Mouse (Mus musculus) brown adipose tissue, adult 24 weeks (tissue): Measurements from ENCODE around the gene Cpne8. TPM values are rescaled to one million over a fixed set of nuclear protein-coding genes. Genes with fewer than 3 reads are reported as not detected.
"Not testable (repeated sequence)": the region's sequence is repeated elsewhere in the genome, so short reads cannot be mapped to it uniquely, and the experiment has no call there.

ENCODE experiments used
- H3K27ac ChIP-seq: fragments of 200-500 bp; replicated peaks from 2 replicates; pipeline ENCODE4 v1.5.1; 2012; ENCODE audit warnings: low read depth, mild to moderate bottlenecking, low read length
- H3K4me1 ChIP-seq: fragments of 200-500 bp; 2 replicates; pipeline ENCODE4 v1.6.1; 2012; ENCODE audit warnings: low read length, mixed read lengths; ENCODE audit not compliant: control insufficient read depth, insufficient read depth, insufficient read length
- H3K4me3 ChIP-seq: fragments of 200-500 bp; 2 replicates; pipeline ENCODE4 v1.5.1; 2012; ENCODE audit warnings: low read depth, mild to moderate bottlenecking, low read length, moderate library complexity; ENCODE audit not compliant: insufficient read depth
- polyA plus RNA-seq: library from polyadenylated mRNA; stranded (reverse); fragments of >200 nt; gene quantifications from 2 replicates; pipeline ENCODE4 v1.2.4, GENCODE M21; 2012; ENCODE audit not compliant: missing spikeins, insufficient read depth, insufficient read length

Gene Cpne8
- polyA plus RNA-seq, 1 experiment, result 4.8 TPM

GRCm38 (mm10) chr15:90647011-90647577 lies 32.1 kb downstream of the Cpne8 start:
- no peak overlapping the region for H3K27ac ChIP-seq

DNA sequence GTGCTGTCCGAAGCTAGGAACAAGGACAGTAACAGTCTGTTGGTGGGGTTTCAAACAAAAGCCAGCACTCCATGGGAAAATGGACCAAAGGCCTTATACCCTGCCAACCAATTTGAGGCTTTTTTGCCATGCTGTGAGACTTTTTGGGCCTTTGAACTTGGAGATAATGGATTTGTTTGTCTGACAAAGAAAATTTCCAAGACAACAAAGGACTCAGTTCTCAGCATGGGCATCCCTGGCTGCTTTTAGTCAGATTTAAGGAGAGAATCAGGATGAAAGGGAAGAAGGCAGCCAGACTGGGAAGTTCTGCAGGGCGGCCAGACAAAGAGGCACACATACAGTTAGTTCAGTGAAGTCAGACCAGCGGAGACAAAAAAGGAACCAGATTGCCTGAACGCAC lies 32.9 kb downstream of the Cpne8 start:
- no peaks in the 10 kb centered on the region; the same call in 1 of the 2 replicates for H3K4me1 ChIP-seq
- H3K4me3 ChIP-seq, result no peak overlapping the region
- no peak overlapping the region for H3K27ac ChIP-seq

More at GRCm38 (mm10) chr15:90647011-90647577, 32.1 kb downstream of the Cpne8 start:
- H3K4me1 ChIP-seq, result no peaks in the 10 kb centered on the region; the same call in 1 of the 2 replicates
- H3K4me3 ChIP-seq, result no peak overlapping the region

DNA sequence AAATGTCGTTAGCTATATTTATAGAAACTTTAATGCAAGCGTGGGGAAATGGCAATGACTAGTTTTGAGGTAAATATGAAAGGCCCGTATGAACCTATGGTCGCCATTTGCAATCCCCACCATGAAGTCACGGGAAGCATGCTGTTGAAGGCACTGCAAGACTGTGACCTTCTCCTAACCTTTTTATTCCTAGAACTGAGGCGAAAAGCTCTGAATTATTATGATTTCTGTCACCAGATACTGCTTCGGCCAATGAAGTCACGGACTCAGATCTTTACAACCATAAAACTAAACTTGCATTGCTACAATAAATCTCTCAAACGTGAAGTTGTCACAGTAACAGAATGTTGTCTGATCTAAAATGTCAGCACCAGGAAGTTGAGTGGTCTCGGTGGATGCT lies 33.4 kb downstream of the Cpne8 start:
- Histone ChIP-seq H3K27ac (no peak overlapping the region), H3K4me1 (no peaks in the 10 kb centered on the region; the same call in 1 of the 2 replicates)

DNA sequence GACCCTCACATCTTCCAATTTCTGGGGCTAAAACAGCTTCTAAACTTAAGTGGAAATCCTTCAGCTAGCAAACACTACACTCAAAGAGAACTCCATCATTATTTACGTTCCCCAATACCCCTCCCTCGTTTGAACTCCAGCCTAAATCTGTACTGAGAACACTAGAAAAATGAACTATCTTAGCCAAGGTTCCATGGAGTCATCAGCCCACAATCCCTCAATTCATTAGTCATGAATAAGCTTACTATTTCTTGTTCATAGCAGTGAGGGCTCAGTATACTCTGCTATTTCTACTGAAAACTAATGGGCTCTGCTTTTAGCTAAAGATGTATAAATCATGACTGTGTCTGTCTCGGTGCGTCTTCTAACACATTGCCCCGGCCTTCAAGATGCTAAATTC lies 55.0 kb downstream of the Cpne8 start:
- H3K4me1 ChIP-seq, result no peaks in the 10 kb centered on the region
- no peak overlapping the region for H3K27ac ChIP-seq
- no peak overlapping the region for H3K4me3 ChIP-seq

More for the DNA sequence above, 33.4 kb downstream of the Cpne8 start:
- H3K4me3 ChIP-seq, result no peak overlapping the region

DNA sequence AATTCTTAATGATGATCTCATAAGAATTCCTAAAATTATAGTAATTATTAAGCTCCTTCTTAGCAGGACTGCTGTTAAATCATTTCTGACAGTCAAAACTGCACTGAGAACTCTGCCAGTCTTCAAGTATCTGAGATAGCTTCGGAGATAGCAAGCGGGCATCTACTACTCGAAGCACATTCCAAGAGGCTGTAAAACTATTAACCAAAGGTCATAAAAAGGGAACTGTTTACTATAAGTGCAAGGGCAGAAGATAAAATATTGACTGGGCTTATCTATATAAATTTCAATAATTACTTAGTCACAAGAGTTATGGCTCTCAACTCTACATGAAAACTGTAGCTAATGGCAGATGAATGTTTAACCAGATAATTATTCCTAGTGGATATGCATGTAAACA lies 57.2 kb downstream of the Cpne8 start:
- H3K27ac ChIP-seq, result no peak overlapping the region

GRCm38 (mm10) chr15:90619736-90620135 lies 59.5 kb downstream of the Cpne8 start:
- no peak overlapping the region for H3K4me3 ChIP-seq

More for the DNA sequence above, 57.2 kb downstream of the Cpne8 start:
- no peak overlapping the region for H3K4me3 ChIP-seq
- H3K4me1 ChIP-seq, result no peaks in the 10 kb centered on the region

GRCm38 (mm10) chr15:90616116-90616798 lies 63.0 kb downstream of the Cpne8 start:
- Histone ChIP-seq H3K27ac (no peak overlapping the region), H3K4me3 (no peak overlapping the region), H3K4me1 (no peaks in the 10 kb centered on the region)

More at GRCm38 (mm10) chr15:90619736-90620135, 59.5 kb downstream of the Cpne8 start:
- Histone ChIP-seq H3K27ac (no peak overlapping the region), H3K4me1 (no peaks in the 10 kb centered on the region)

GRCm38 (mm10) chr15:90610767-90611166 lies 68.5 kb downstream of the Cpne8 start:
- H3K27ac ChIP-seq, result not testable (repeated sequence)

DNA sequence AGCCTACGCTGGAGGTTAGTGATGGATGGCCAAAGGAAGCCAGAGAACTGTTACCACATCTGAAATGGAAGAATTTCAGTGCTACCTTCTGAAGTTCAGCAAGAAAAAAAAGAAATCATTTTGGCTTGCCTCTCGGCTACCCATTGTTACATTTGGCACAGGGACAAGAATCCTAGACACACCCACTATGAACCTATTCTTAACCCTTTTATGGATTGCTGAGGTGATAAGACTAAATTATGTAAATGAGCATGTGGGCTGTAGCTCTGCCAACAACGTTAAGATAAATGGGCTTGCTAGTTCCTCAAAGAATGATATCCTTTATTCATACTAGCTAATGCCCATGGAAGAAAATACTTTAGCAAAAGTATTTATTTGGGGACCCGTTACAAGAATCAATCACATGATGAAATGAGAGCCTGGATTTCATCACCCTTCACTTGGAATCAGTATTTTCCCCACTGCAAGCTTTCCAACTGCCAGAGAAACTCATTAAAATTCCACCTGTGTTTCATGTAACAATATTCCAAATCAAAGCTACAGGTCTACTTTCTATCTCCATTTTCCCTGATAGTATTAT lies 69.3 kb downstream of the Cpne8 start:
- H3K4me1 ChIP-seq, result no peaks in the 10 kb centered on the region
- no peak overlapping the region for H3K27ac ChIP-seq
- H3K4me3 ChIP-seq, result no peak overlapping the region

More at GRCm38 (mm10) chr15:90610767-90611166, 68.5 kb downstream of the Cpne8 start:
- not testable (repeated sequence) for H3K4me1 ChIP-seq, H3K4me3 ChIP-seq

DNA sequence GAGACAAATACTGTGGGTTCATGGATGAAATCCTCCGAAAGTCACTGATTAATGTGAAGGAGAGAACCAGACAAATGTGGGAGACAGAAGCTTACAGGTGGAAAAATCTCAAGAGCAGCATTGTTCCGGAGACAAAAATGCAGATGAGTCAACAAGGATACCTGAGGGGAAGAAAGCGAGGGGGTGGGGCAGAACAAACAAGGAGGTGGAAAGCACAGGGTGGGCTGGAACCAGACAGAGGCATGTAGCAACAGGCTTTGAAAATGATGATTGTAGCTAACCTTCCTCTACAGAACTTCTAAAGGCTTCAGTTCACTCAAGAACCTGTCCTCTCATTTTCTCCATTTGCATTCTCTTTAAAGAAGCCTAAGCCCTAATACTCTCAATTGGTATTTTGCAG lies 70.9 kb downstream of the Cpne8 start:
- no peak overlapping the region for H3K27ac ChIP-seq
- no peak overlapping the region for H3K4me3 ChIP-seq
- H3K4me1 ChIP-seq, result no peaks in the 10 kb centered on the region

GRCm38 (mm10) chr15:90607181-90607580 lies 72.1 kb downstream of the Cpne8 start:
- H3K4me1 ChIP-seq, result no peaks in the 10 kb centered on the region
- no peak overlapping the region for H3K27ac ChIP-seq
- H3K4me3 ChIP-seq, result no peak overlapping the region

DNA sequence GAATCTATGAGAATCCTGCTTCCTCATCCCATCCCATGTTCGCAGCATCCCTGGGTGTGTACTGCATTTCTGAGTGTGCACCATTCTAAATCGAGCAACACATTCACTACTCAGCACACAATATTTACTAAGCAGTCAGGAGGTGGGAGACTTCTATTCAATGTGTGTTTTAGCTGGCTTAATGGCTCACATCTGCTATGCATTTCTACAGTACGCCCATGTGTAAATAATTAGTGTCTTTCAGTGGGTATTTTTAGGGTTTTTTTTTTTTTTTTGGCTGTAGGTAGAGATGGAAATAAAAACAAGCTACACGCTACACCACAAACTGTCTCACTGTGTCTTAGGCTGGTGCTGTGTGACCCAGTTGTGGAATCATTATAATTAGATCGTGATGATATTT lies 75.6 kb downstream of the Cpne8 start:
- Histone ChIP-seq H3K4me3 (no peak overlapping the region), H3K27ac (no peak overlapping the region), H3K4me1 (no peaks in the 10 kb centered on the region)

DNA sequence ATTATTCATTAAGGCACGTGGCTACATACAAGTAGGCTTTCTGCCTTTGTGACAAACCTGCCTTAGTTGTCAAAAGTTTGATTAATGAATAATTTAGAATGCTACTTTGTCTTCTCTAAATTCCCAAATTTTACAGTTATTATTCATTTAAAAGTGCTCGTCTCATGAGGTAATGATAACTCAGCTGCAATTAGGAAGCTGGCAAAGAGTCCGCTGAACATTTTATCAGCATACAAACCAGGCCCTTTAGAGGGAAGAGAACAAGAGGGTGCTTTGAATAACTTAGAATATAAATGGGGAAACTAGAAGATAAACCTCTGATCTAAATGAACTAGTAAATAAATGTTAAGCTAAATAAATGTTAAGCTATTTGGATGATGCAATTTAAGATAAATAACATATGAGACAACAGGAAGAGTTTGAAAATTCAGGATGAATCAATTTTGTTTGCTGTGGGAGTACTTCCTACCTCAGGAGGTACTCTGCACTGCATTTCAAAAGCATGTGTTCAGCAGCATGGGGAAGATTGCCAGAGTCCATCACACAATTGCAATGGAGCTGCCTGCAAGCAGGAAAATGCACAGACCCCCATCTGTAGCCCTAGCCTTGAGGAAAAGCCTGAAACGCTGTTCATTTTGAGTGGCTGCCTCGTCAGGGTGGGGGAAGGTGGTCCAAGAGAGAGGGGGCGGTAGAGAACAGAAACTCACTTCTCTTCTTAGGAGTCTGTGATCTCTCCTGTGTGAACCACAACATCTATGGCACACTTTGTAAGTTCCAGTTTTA lies 81.3 kb downstream of the Cpne8 start:
- H3K4me1 ChIP-seq, result no peaks in the 10 kb centered on the region
- H3K4me3 ChIP-seq, result no peak overlapping the region
- H3K27ac ChIP-seq, result no peak overlapping the region

DNA sequence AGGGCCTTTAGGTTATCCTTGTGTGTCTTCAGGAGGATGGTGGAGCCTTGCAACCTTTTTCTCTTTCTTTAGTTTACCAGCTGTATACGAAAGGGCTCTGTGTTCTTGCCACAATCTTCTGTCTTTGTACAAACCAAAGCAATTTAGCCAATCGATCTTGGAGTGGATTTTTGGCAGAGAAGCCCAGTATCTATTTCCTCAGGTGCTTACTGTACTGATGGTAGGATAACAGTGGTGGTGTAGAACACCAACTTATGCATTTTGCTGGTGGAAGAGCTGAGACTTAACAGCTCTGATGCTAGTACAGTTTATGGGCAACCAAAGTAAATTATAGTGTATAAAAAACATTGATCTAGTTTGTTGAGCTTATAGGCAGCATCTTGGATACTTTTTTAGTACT lies 83.6 kb downstream of the Cpne8 start:
- no peak overlapping the region for H3K4me3 ChIP-seq
- no peaks in the 10 kb centered on the region for H3K4me1 ChIP-seq
- no peak overlapping the region for H3K27ac ChIP-seq

GRCm38 (mm10) chr15:90589587-90589986 lies 89.6 kb downstream of the Cpne8 start:
- H3K27ac ChIP-seq, result no peak overlapping the region

More at GRCm38 (mm10) chr15:90589587-90589986, 89.6 kb downstream of the Cpne8 start:
- H3K4me3 ChIP-seq, result no peak overlapping the region
- no peaks in the 10 kb centered on the region for H3K4me1 ChIP-seq
